Mouse (Mus musculus): ENCODE data around the gene Hpgd. TPM values are rescaled to one million over a fixed set of nuclear protein-coding genes. Genes with fewer than 3 reads are reported as not detected.

The Hpgd gene
- total and polyA plus RNA-seq, 3 experiments = not detected

DNA sequence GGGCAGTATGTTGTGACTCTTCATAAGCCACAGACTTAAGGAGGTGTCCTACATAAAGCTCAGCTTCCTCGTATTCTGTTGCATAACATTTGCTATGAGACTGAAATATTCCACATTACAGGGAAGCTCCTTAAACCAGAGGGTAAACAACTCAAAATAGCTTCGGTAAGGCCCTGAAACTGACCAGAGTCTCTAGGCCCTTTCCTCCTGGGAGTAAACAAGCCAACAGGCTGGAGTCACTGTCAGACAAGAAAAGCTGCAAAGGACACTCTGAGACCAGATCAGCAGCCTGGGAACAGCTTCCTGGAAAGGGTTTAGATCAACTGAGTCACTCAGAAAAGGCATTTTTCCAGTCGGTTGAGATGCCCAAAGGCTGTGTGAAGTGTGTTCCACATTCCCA is 9.4 kb upstream of the Hpgd start:
- no peak overlapping the region for H3K4me3 ChIP-seq (replicated peaks in 1 of 3; ENCODE audit: low read depth in 2 of 3, low read length in 2 of 3, poor library complexity in 1 of 3)
- peaks cover 13% of the 10 kb centered on the region for H3K9me3 ChIP-seq (replicated peaks; ENCODE audit: low read length)
- dilution Hi-C loops (cut with MboI; ENCODE audit: extremely low pct_ligation_motif_present, extremely low pct_unique_long_range_greater_than_20kb, low sequenced_read_pairs) = no loop called here
- no peaks in the 10 kb centered on the region for H3K36me3 ChIP-seq (replicated peaks in 1 of 2; ENCODE audit: control insufficient read depth in 1 of 2, insufficient read depth in 1 of 2, low read length in 1 of 2)
- no peak for DNase-seq (ENCODE audit: extremely low read depth)
- in situ Hi-C loops (cut with MboI; ENCODE audit: low pct_ligation_motif_present, low pct_unique_long_range_greater_than_20kb, low sequenced_read_pairs) = no loop called here
- H3K4me2 ChIP-seq (ENCODE audit: insufficient read depth, low read depth, poor library complexity, severe bottlenecking) = no peak overlapping the region
- no peak for TF ChIP-seq TCF12 (IDR thresholded peaks at IDR 0.05; ENCODE audit: low read depth, low read length)
- H3K9ac ChIP-seq (ENCODE audit: insufficient read depth, low read depth) = no peak overlapping the region
- no peaks in the 10 kb centered on the region for H3K4me1 ChIP-seq (ENCODE audit: control insufficient read depth in 1 of 2, insufficient read depth in 2 of 2)
- H3K27me3 ChIP-seq (replicated peaks) = no peaks in the 10 kb centered on the region
- no peak overlapping the region for H3K27ac ChIP-seq (ENCODE audit: insufficient read depth, low read depth)
- H3K79me2 ChIP-seq (replicated peaks; ENCODE audit: control insufficient read depth, extremely low read depth, insufficient read depth, poor library complexity, severe bottlenecking) = no peaks in the 10 kb centered on the region

DNA sequence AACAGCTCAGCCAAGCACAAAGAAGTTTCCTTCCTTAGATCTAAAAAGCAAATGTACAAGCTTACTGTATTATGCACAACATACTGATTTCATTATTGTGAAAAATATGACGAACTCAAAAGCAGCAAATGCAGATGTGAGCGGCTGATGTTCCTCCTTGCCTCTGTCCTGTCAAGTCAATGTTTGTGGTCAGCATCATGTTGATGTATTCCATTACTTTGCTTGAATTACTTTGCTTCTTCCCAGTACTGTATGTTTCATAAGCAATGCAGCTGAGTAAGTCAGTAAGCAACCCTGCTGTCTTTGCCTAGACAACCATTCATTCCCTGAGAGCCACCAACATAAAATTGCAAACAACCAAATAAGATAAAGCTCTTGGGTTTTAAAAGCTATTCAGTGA is 7.7 kb upstream of the Hpgd start:
- Histone ChIP-seq H3K4me3 (replicated peaks in 1 of 3; ENCODE audit: low read depth in 2 of 3, low read length in 2 of 3, poor library complexity in 1 of 3) (no peak overlapping the region), H3K9ac (ENCODE audit: insufficient read depth, low read depth) (no peak overlapping the region), H3K4me1 (ENCODE audit: control insufficient read depth in 1 of 2, insufficient read depth in 2 of 2) (no peaks in the 10 kb centered on the region), H3K36me3 (replicated peaks in 1 of 2; ENCODE audit: control insufficient read depth in 1 of 2, insufficient read depth in 1 of 2, low read length in 1 of 2) (no peaks in the 10 kb centered on the region), H3K27ac (ENCODE audit: insufficient read depth, low read depth) (no peak overlapping the region), H3K27me3 (replicated peaks) (no peaks in the 10 kb centered on the region), H3K4me2 (ENCODE audit: insufficient read depth, low read depth, poor library complexity, severe bottlenecking) (no peak overlapping the region), H3K79me2 (replicated peaks; ENCODE audit: control insufficient read depth, extremely low read depth, insufficient read depth, poor library complexity, severe bottlenecking) (no peaks in the 10 kb centered on the region), H3K9me3 (replicated peaks; ENCODE audit: low read length) (peaks cover 13% of the 10 kb centered on the region)
- no peak for DNase-seq (ENCODE audit: extremely low read depth)
- dilution Hi-C loops (cut with MboI; ENCODE audit: extremely low pct_ligation_motif_present, extremely low pct_unique_long_range_greater_than_20kb, low sequenced_read_pairs) = no loop called here
- in situ Hi-C loops (cut with MboI; ENCODE audit: low pct_ligation_motif_present, low pct_unique_long_range_greater_than_20kb, low sequenced_read_pairs) = no loop called here
- TF ChIP-seq SIN3A (IDR thresholded peaks at IDR 0.05; ENCODE audit: low read length) = no peak
- no peak for TF ChIP-seq ZMIZ1 (IDR thresholded peaks at IDR 0.05; ENCODE audit: low read depth, low read length)
- no peak for TF ChIP-seq USF2 (conservative IDR thresholded peaks at IDR 0.05; ENCODE audit: low read depth, low read length)
- TF ChIP-seq CTCF (conservative IDR thresholded peaks at IDR 0.05 in 1 of 2, IDR thresholded peaks at IDR 0.05 in 1 of 2; ENCODE audit: low read depth in 2 of 2, low read length in 2 of 2) = no peak
- TF ChIP-seq ETS1 (conservative IDR thresholded peaks at IDR 0.05; ENCODE audit: low read depth, low read length) = no peak
- no peak for TF ChIP-seq TCF12 (IDR thresholded peaks at IDR 0.05; ENCODE audit: low read depth, low read length)
- no peak for TF ChIP-seq CHD2 (IDR thresholded peaks at IDR 0.05; ENCODE audit: low read length)
- TF ChIP-seq MYC (IDR thresholded peaks at IDR 0.05; ENCODE audit: low read depth, low read length) = no peak
- no peak for TF ChIP-seq HCFC1 (IDR thresholded peaks at IDR 0.05; ENCODE audit: low read depth, low read length)
- TF ChIP-seq TBP (conservative IDR thresholded peaks at IDR 0.05; ENCODE audit: low read depth, low read length) = no peak
- TF ChIP-seq MXI1 (IDR thresholded peaks at IDR 0.05; ENCODE audit: low read depth, low read length) = no peak
- no peak for TF ChIP-seq KAT2A (IDR thresholded peaks at IDR 0.05; ENCODE audit: insufficient replicate concordance, low read length)
- no peak for TF ChIP-seq E2F4 (IDR thresholded peaks at IDR 0.05; ENCODE audit: insufficient replicate concordance, low read depth, low read length)
- TF ChIP-seq MAZ (IDR thresholded peaks at IDR 0.05; ENCODE audit: low read depth, low read length) = no peak
- no peak for TF ChIP-seq NELFE (IDR thresholded peaks at IDR 0.05; ENCODE audit: low read depth, low read length)
- no peak for TF ChIP-seq MAX (IDR thresholded peaks at IDR 0.05; ENCODE audit: low read length)
- no peak for TF ChIP-seq IRF4 (IDR thresholded peaks at IDR 0.05; ENCODE audit: low read depth, low read length)

Measured in CH12.LX (cell line).